Mouse (Mus musculus) cerebellum, postnatal 25 days (tissue): ENCODE measurements around the gene Vav3.
"Not testable (repeated sequence)": the region's sequence is repeated elsewhere in the genome, so short reads cannot be mapped to it uniquely, and the experiment has no call there.

ENCODE experiments used
- DNase-seq, 2 experiments: peaks; one replicate each; pipeline ENCODE4 v3.0.0; 2021; ENCODE audit warnings: mixed read lengths in 2 of 2

Gene Vav3

GRCm38 (mm10) chr3:109446903-109447302, 106.5 kb downstream of the Vav3 start:
- no peak for DNase-seq

- DNase-seq: not testable (repeated sequence)
Measured at GRCm38 (mm10) chr3:109448249-109448648, 107.8 kb downstream of the Vav3 start.

- no peak for DNase-seq
Measured at GRCm38 (mm10) chr3:109451966-109452365, 111.5 kb downstream of the Vav3 start.

- DNase-seq: no peak
Measured at GRCm38 (mm10) chr3:109454633-109455032, 114.2 kb downstream of the Vav3 start.

GRCm38 (mm10) chr3:109456340-109456739, 115.9 kb downstream of the Vav3 start:
- no peak for DNase-seq

GRCm38 (mm10) chr3:109463684-109464083, 123.2 kb downstream of the Vav3 start:
- DNase-seq: no peak

GRCm38 (mm10) chr3:109464600-109464999, 124.1 kb downstream of the Vav3 start:
- DNase-seq: no peak

GRCm38 (mm10) chr3:109466541-109466940, 126.1 kb downstream of the Vav3 start:
- DNase-seq: no peak

GRCm38 (mm10) chr3:109467288-109467687, 126.8 kb downstream of the Vav3 start:
- DNase-seq: no peak

GRCm38 (mm10) chr3:109469465-109469864, 129.0 kb downstream of the Vav3 start:
- peak; percentile 59 to 75 for DNase-seq

GRCm38 (mm10) chr3:109470651-109471255, 130.3 kb downstream of the Vav3 start:
- no peak for DNase-seq

- DNase-seq: no peak
Measured at GRCm38 (mm10) chr3:109476521-109476920, 136.1 kb downstream of the Vav3 start.

GRCm38 (mm10) chr3:109478297-109478696, 137.8 kb downstream of the Vav3 start:
- no peak for DNase-seq

GRCm38 (mm10) chr3:109480625-109481024, 140.2 kb downstream of the Vav3 start:
- DNase-seq: no peak

- no peak for DNase-seq
Measured at GRCm38 (mm10) chr3:109486786-109487185, 146.3 kb downstream of the Vav3 start.

- no peak for DNase-seq
Measured at GRCm38 (mm10) chr3:109487823-109488222, 147.4 kb downstream of the Vav3 start.

- no peak for DNase-seq
Measured at GRCm38 (mm10) chr3:109488750-109489171, 148.3 kb downstream of the Vav3 start.

- DNase-seq: no peak
Measured at GRCm38 (mm10) chr3:109490561-109491296, 150.3 kb downstream of the Vav3 start.

- peak; percentile 19 to 81 for DNase-seq
Measured at GRCm38 (mm10) chr3:109491568-109491967, 151.1 kb downstream of the Vav3 start.

- peak; percentile 7 to 12 for DNase-seq
Measured at GRCm38 (mm10) chr3:109496461-109496860, 156.0 kb downstream of the Vav3 start.

- no peak for DNase-seq
Measured at GRCm38 (mm10) chr3:109497074-109497473, 156.6 kb downstream of the Vav3 start.

GRCm38 (mm10) chr3:109499861-109500456, 159.5 kb downstream of the Vav3 start:
- no peak for DNase-seq

GRCm38 (mm10) chr3:109509784-109510183, 169.3 kb downstream of the Vav3 start:
- no peak for DNase-seq

GRCm38 (mm10) chr3:109511849-109512248, 171.4 kb downstream of the Vav3 start:
- no peak for DNase-seq
